ENCODE assay signal across 36 mouse cellular contexts in the genomic region with DNA sequence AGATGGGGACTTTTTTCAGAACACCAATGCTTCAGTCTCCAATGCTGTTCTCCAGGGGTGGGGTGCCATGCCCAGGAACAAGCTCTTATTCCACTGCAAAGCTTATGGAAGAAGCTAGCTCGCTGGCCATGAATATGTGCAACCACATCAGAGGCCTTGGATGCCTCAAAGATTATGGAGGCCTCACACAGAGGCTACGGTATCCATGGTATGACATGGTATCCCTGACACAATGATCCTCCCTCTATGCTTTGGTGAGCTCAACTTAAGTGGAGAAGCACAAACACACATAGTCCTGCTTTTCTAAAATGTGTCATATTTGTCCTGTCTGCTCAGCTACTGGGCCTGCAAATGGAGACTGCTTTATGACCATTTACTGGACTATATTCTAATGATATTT.
"Had no signal": no experiment of that assay in that cellular context is flagged by ENCODE, and none has a peak within 500 bp of the region (broad histone marks: within the 10 kb centered on the region; RNA-seq: fewer than 3 reads in every experiment).

No protein-coding gene starts in this region.

- DNase-seq: heart, postnatal 10 days; heart, postnatal 14 days; heart, postnatal 36 days; heart, postnatal 4 days; kidney, adult 11 months; kidney, adult 18-20 months; kidney, adult 2 months; kidney, adult 8-10 months; kidney, adult 9 months; kidney, postnatal 10 days; kidney, postnatal 14 days; kidney, postnatal 25 days; kidney, postnatal 36 days; kidney, postnatal 4 days; layer of hippocampus, adult 9-11 months; layer of hippocampus, postnatal 36 days had no signal

- H3K36me3 ChIP-seq: heart, embryonic 10.5 days; heart, embryonic 12.5 days; heart, embryonic 13.5 days; heart, embryonic 15.5 days; hindbrain, embryonic 10.5 days; hindbrain, embryonic 12.5 days; hindbrain, embryonic 13.5 days; hindbrain, embryonic 15.5 days; intestine, embryonic 15.5 days; kidney, embryonic 15.5 days had no signal

- H3K27ac ChIP-seq: heart, embryonic 10.5 days; heart, embryonic 13.5 days; heart, embryonic 15.5 days; hindbrain, embryonic 10.5 days; hindbrain, embryonic 12.5 days; hindbrain, embryonic 13.5 days; hindbrain, embryonic 14.5 days; hindbrain, embryonic 15.5 days; hindbrain, postnatal 0 days; intestine, embryonic 15.5 days; kidney, embryonic 15.5 days; kidney, postnatal 0 days; layer of hippocampus, adult 2 months; left cerebral cortex, adult 2 months had no signal

- ATAC-seq: hindbrain, embryonic 16.5 days; hindbrain, postnatal 0 days; inflammation-experienced regulatory T-cells, adult 6 months; intestine, embryonic 15.5 days; intestine, embryonic 16.5 days; intestine, postnatal 0 days had no signal

- H3K9ac ChIP-seq: heart, embryonic 12.5 days; heart, embryonic 13.5 days; heart, embryonic 15.5 days; hindbrain, embryonic 12.5 days; hindbrain, embryonic 13.5 days; hindbrain, embryonic 14.5 days; hindbrain, embryonic 15.5 days; intestine, embryonic 15.5 days; kidney, embryonic 15.5 days had no signal

- H3K4me3 ChIP-seq: heart, embryonic 10.5 days; heart, embryonic 12.5 days; heart, embryonic 13.5 days; heart, embryonic 15.5 days; hindbrain, embryonic 10.5 days; hindbrain, embryonic 12.5 days; hindbrain, embryonic 13.5 days; hindbrain, embryonic 15.5 days; intestine, embryonic 15.5 days; kidney, embryonic 15.5 days; layer of hippocampus, adult 2 months; left cerebral cortex, adult 2 months had no signal

- H3K4me1 ChIP-seq: heart, embryonic 10.5 days; heart, embryonic 12.5 days; heart, embryonic 13.5 days; hindbrain, embryonic 10.5 days; hindbrain, embryonic 12.5 days; hindbrain, embryonic 13.5 days; hindbrain, embryonic 15.5 days; intestine, embryonic 15.5 days had no signal

- H3K4me2 ChIP-seq: heart, embryonic 11.5 days; heart, embryonic 12.5 days; heart, embryonic 13.5 days; heart, embryonic 15.5 days; hindbrain, embryonic 12.5 days; hindbrain, embryonic 13.5 days; hindbrain, embryonic 14.5 days; hindbrain, embryonic 15.5 days; intestine, embryonic 15.5 days; kidney, embryonic 15.5 days had no signal

- H3K27me3 ChIP-seq: heart, embryonic 12.5 days; heart, embryonic 13.5 days; heart, embryonic 15.5 days; hindbrain, embryonic 12.5 days; hindbrain, embryonic 13.5 days; hindbrain, embryonic 15.5 days; intestine, embryonic 15.5 days; kidney, embryonic 15.5 days had no signal

- H3K9me3 ChIP-seq: heart, embryonic 10.5 days; heart, embryonic 12.5 days; heart, embryonic 13.5 days; heart, embryonic 15.5 days; hindbrain, embryonic 10.5 days; hindbrain, embryonic 12.5 days; hindbrain, embryonic 13.5 days; hindbrain, embryonic 15.5 days; intestine, embryonic 15.5 days; kidney, embryonic 15.5 days had no signal
